Mouse (Mus musculus): ENCODE measurements around the gene Ints5. TPM values are rescaled to one million over a fixed set of nuclear protein-coding genes. Genes with fewer than 3 reads are reported as not detected.
"Not testable (repeated sequence)": the region's sequence is repeated elsewhere in the genome, so short reads cannot be mapped to it uniquely, and the experiment has no call there.

Gene Ints5
- polyA plus RNA-seq (2016; fragmentation: Nextera tagmentation; extraction: Ambion mirVana) = 35.8 and 39.0 TPM in 2 replicates

- H3K27ac ChIP-seq = peak within 1 kb of the TSS; percentile 93
- WGBS = 2% methylated on average over 54 of the region's 54 CpGs
- no peaks in the 10 kb centered on the region for H3K27me3 ChIP-seq (ENCODE audit: insufficient read depth, poor library complexity, severe bottlenecking)
- peaks cover 33% of the 10 kb centered on the region for H3K4me1 ChIP-seq
- no peaks in the 10 kb centered on the region for H3K9me3 ChIP-seq
- peak; percentile 93 for DNase-seq (ENCODE audit: low spot score)
- peaks cover 41% of the 10 kb centered on the region for H3K36me3 ChIP-seq
- H3K4me3 ChIP-seq = peak within 1 kb of the TSS; percentile 92
These were observed at the start of gene Ints5 for GRCm38 (mm10) chr19:8892829-8893766. Ints5 (plus strand) TSS chr19:8893005.

- no peak overlapping the region for H3K4me3 ChIP-seq
- 58% methylated on average over 5 of the region's 5 CpGs for WGBS
- no peak overlapping the region for H3K27ac ChIP-seq
- DNase-seq (ENCODE audit: low spot score) = no peak
- peaks cover 45% of the 10 kb centered on the region for H3K36me3 ChIP-seq
- H3K4me1 ChIP-seq = peaks cover 18% of the 10 kb centered on the region
- H3K27me3 ChIP-seq (ENCODE audit: insufficient read depth, poor library complexity, severe bottlenecking) = no peaks in the 10 kb centered on the region
- H3K9me3 ChIP-seq = no peaks in the 10 kb centered on the region
These were observed 48.3 kb upstream of the Ints5 start for GRCm38 (mm10) chr19:8844371-8845129.

- no peak for DNase-seq (ENCODE audit: low spot score)
- H3K27me3 ChIP-seq (ENCODE audit: insufficient read depth, poor library complexity, severe bottlenecking) = no peaks in the 10 kb centered on the region
- 78% methylated on average over 5 of the region's 5 CpGs for WGBS
- no peaks in the 10 kb centered on the region for H3K9me3 ChIP-seq
- peaks cover 17% of the 10 kb centered on the region for H3K4me1 ChIP-seq
- peaks cover 31% of the 10 kb centered on the region for H3K36me3 ChIP-seq
- no peak overlapping the region for H3K27ac ChIP-seq
- H3K4me3 ChIP-seq = no peak overlapping the region
These were observed 44.4 kb upstream of the Ints5 start for GRCm38 (mm10) chr19:8848356-8848755.

- DNase-seq (ENCODE audit: low spot score) = no peak
These were observed 42.4 kb upstream of the Ints5 start, which contains the start of gene Lrrn4cl for GRCm38 (mm10) chr19:8850402-8850901. Lrrn4cl (plus strand) TSS chr19:8850768.

GRCm38 (mm10) chr19:8851639-8852038 lies 41.2 kb upstream of the Ints5 start:
- 43% methylated on average over 7 of the region's 7 CpGs for WGBS
- Histone ChIP-seq H3K4me3 (no peak overlapping the region), H3K27me3 (ENCODE audit: insufficient read depth, poor library complexity, severe bottlenecking) (no peaks in the 10 kb centered on the region), H3K27ac (no peak overlapping the region), H3K4me1 (peaks cover 17% of the 10 kb centered on the region), H3K36me3 (peaks cover 19% of the 10 kb centered on the region), H3K9me3 (no peaks in the 10 kb centered on the region)
- DNase-seq (ENCODE audit: low spot score) = no peak

More at GRCm38 (mm10) chr19:8850402-8850901, 42.4 kb upstream of the Ints5 start, which contains the start of gene Lrrn4cl:
- peaks cover 31% of the 10 kb centered on the region for H3K36me3 ChIP-seq
- H3K9me3 ChIP-seq = no peaks in the 10 kb centered on the region
- H3K4me1 ChIP-seq = peaks cover 17% of the 10 kb centered on the region
- WGBS = 35% methylated on average over 7 of the region's 7 CpGs
- H3K27ac ChIP-seq = peak within 1 kb of the TSS; percentile 76
- H3K4me3 ChIP-seq = peak within 1 kb of the TSS; percentile 3; the same call in 1 of the 2 replicates
- H3K27me3 ChIP-seq (ENCODE audit: insufficient read depth, poor library complexity, severe bottlenecking) = no peaks in the 10 kb centered on the region

GRCm38 (mm10) chr19:8852236-8852928 lies 40.4 kb upstream of the Ints5 start:
- no peak overlapping the region for H3K4me3 ChIP-seq
- H3K36me3 ChIP-seq = peaks cover 12% of the 10 kb centered on the region
- DNase-seq (ENCODE audit: low spot score) = no peak
- H3K4me1 ChIP-seq = peaks cover 17% of the 10 kb centered on the region
- H3K27me3 ChIP-seq (ENCODE audit: insufficient read depth, poor library complexity, severe bottlenecking) = no peaks in the 10 kb centered on the region
- H3K27ac ChIP-seq = no peak overlapping the region
- 56% methylated on average over 10 of the region's 10 CpGs for WGBS
- H3K9me3 ChIP-seq = no peaks in the 10 kb centered on the region

GRCm38 (mm10) chr19:8853117-8853516 lies 39.7 kb upstream of the Ints5 start:
- Histone ChIP-seq H3K4me3 (no peak overlapping the region), H3K4me1 (peaks cover 17% of the 10 kb centered on the region), H3K27me3 (ENCODE audit: insufficient read depth, poor library complexity, severe bottlenecking) (no peaks in the 10 kb centered on the region), H3K36me3 (0 out of 2 replicates have a peak, but pooled peaks cover 5% of the 10 kb centered on the region), H3K27ac (no peak overlapping the region), H3K9me3 (no peaks in the 10 kb centered on the region)
- WGBS = 82% methylated on average over 3 of the region's 3 CpGs
- no peak for DNase-seq (ENCODE audit: low spot score)

- no peak for DNase-seq (ENCODE audit: low spot score)
- H3K27ac ChIP-seq = no peak overlapping the region
- no peaks in the 10 kb centered on the region for H3K27me3 ChIP-seq (ENCODE audit: insufficient read depth, poor library complexity, severe bottlenecking)
- H3K9me3 ChIP-seq = no peaks in the 10 kb centered on the region
- H3K4me1 ChIP-seq = no peaks in the 10 kb centered on the region
- H3K36me3 ChIP-seq = no peaks in the 10 kb centered on the region
- WGBS = 40% methylated on average over 4 of the region's 4 CpGs
- no peak overlapping the region for H3K4me3 ChIP-seq
These were observed 35.1 kb upstream of the Ints5 start for GRCm38 (mm10) chr19:8857689-8858088.

GRCm38 (mm10) chr19:8859018-8859417 lies 33.8 kb upstream of the Ints5 start:
- 13% methylated on average over 1 of the region's 1 CpGs for WGBS
- Histone ChIP-seq H3K36me3 (no peaks in the 10 kb centered on the region), H3K4me3 (no peak overlapping the region), H3K27ac (no peak overlapping the region), H3K27me3 (ENCODE audit: insufficient read depth, poor library complexity, severe bottlenecking) (no peaks in the 10 kb centered on the region), H3K4me1 (no peaks in the 10 kb centered on the region), H3K9me3 (no peaks in the 10 kb centered on the region)
- DNase-seq (ENCODE audit: low spot score) = no peak

- H3K4me1 ChIP-seq = no peaks in the 10 kb centered on the region
- H3K36me3 ChIP-seq = no peaks in the 10 kb centered on the region
- no peaks in the 10 kb centered on the region for H3K9me3 ChIP-seq
- H3K27ac ChIP-seq = no peak overlapping the region
- no peak for DNase-seq (ENCODE audit: low spot score)
- no peaks in the 10 kb centered on the region for H3K27me3 ChIP-seq (ENCODE audit: insufficient read depth, poor library complexity, severe bottlenecking)
- no peak overlapping the region for H3K4me3 ChIP-seq
- WGBS = 75% methylated on average over 6 of the region's 6 CpGs
These were observed 28.5 kb upstream of the Ints5 start for GRCm38 (mm10) chr19:8864265-8864664.

GRCm38 (mm10) chr19:8870381-8870780 lies 22.4 kb upstream of the Ints5 start:
- Histone ChIP-seq H3K4me3 (peak overlapping the region; percentile 94), H3K27ac (peak overlapping the region; percentile 94; the same call in 1 of the 2 replicates), H3K36me3 (peaks cover 22% of the 10 kb centered on the region)
- not testable (repeated sequence) for H3K4me1 ChIP-seq; DNase-seq (ENCODE audit: low spot score); H3K27me3 ChIP-seq (ENCODE audit: insufficient read depth, poor library complexity, severe bottlenecking); H3K9me3 ChIP-seq
- WGBS = 78% methylated on average over 3 of the region's 3 CpGs

GRCm38 (mm10) chr19:8870838-8871237 lies 22.0 kb upstream of the Ints5 start:
- Histone ChIP-seq H3K27me3 (ENCODE audit: insufficient read depth, poor library complexity, severe bottlenecking) (no peaks in the 10 kb centered on the region), H3K36me3 (peaks cover 27% of the 10 kb centered on the region), H3K4me1 (peaks cover 6% of the 10 kb centered on the region), H3K9me3 (no peaks in the 10 kb centered on the region), H3K4me3 (peak overlapping the region; percentile 94), H3K27ac (peak overlapping the region; percentile 94)
- WGBS = 38% methylated on average over 9 of the region's 9 CpGs
- no peak for DNase-seq (ENCODE audit: low spot score)
